Mouse (Mus musculus): ENCODE results near the gene Nfkbia.

Nfkbia gene

DNA sequence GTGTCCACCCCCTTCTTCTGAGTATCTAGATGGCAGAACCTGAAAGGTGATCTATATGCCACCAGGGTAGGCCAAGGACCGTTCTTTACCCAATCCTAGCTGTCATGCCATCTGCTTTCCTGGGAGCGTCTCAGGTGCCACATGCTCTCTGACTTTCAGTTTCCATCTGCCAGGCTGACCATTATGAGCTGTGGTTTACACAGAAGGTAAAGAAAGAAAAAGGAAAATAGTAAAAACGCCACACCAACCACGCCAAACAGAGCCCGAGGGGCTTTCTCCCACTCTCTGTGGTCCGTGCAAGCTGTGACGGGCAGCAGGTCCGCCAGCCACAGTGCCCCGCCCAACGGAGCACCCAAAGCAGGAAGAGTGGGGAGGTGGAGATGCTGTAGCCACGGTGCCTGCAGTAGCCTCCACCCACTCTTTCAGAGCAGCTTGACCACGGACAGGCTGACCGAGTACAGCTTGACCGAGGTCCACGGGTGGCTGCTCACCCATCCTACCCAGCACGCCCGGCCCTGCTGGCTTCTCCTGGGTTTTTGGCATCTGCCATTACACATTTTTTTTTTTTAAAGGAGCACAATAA lies 27.0 kb downstream of the Nfkbia start:
- peak; percentile 62 for DNase-seq (ENCODE audit: low spot score)

DNA sequence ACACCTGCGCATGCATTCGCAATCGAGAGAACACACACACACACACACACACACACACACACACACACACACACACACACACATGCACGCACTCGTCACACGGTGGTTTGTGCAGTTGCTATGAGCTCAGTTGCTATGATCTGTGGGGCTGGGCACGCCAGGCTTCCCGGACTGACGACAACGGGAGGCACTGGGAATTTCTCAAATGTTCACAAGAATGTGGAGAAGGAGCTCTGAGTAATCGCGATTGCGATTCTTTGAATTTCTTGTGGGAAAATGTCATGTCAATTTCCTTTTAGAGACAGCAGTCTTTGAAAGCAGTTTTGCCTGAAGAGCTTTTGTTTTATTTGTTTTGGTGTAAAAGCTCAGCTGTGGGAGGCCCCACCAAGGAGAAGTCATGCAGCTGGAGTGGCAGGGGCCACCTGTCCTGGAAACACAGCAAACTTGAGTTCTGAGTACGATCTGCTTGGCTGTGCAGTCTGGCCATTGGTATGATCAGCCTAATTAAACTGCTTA lies 27.5 kb downstream of the Nfkbia start:
- no peak for DNase-seq (ENCODE audit: low spot score)

DNA sequence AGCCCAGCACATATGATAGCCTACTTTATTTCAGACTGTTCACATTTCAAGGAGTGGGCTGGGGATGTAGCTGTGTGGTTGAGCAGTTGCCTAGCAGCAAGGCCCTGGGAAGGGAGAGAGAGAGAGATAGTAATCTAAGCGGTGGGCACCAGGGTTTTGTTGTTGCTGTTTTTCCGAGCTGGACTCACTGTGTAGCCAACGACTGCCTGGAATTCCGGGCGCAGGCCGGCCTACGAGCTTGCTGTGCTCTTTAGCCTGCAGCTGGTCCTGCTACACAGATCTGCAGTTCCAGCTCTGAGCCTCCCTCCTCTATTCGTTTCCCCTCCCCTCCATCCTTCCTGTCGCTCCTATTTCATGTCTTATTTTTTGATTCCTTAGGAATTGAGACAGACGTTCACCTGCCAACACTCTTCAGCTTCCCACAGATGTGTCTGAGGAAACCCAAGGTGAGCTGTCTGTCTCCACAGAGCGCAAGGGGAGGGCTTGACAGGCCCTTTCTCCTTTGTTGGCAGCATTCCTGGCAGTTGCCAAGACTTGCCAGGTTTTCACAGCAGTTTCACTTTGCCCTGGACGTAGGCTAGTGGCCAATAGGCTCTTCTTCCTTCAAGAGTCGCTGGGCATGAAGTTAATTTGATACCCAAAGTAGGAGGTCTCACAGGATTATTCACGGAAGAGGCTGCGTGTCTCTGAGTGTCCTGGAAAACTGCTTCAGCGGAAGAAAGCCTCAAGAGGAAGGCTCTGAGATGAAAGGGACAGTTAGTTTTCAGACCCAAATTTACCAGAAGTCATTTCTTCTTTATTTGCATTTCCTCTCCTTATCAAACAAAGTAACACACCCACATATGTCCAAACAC lies 28.2 kb downstream of the Nfkbia start:
- DNase-seq (ENCODE audit: low spot score) = peak; percentile 66

DNA sequence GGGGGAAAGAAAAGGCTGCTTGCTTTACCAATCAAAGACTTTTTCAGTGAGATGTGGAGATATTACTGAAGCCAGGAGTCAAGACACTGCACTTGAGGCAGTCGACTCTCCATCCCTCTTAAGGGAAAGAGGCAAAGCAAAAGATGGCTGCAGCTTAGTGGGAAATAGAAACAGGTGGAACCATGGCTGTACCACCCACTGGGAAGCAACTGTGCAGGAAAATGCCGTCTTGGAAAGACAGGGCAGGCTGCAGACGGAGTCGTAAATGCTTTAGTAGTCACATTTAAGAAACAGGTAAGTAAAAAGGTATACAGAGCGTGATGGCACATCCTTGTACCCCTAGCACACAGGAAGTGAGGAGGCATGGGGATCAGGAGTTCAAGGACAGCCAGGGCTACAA lies 29.4 kb downstream of the Nfkbia start:
- no peak for DNase-seq (ENCODE audit: low spot score)

DNA sequence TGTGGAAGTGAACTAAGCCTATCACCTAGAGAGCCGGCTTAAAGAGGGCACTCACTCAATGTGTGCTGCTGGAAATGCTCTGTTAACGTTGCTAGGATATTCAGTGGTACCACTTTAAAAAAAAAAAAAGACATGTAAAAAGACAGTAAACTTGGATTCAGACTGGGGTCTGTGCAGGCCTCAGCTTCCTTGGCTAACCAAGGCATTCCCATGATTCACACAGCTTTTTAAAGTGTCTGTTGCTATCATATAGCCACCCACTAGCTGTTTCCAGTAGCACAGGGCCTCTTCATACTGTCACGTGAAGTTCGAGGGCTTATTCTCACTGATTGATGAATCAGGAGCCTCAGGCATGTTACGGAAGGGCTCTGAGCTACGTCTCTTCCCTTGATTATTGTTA lies 30.0 kb downstream of the Nfkbia start:
- DNase-seq (ENCODE audit: low spot score) = no peak

DNA sequence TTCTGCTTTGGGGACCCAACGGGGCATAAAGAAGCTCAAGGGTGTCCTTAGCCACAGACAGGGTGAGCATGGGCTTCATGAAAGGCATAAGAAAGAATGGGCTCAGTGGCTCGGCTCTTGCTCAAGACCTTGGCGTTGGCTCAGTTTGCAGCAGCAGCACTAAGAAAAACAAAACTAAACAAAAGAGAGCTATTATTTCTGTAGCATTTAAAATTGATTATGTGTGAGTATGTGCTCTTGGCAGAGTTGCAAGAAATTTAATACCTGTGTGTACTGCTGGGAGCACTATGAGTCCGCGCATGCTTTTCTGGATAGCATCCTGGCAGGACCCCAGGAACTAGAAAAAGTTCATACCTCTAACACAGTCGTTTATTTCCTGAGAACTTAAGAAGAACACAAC lies 30.7 kb downstream of the Nfkbia start:
- DNase-seq (ENCODE audit: low spot score) = no peak

DNA sequence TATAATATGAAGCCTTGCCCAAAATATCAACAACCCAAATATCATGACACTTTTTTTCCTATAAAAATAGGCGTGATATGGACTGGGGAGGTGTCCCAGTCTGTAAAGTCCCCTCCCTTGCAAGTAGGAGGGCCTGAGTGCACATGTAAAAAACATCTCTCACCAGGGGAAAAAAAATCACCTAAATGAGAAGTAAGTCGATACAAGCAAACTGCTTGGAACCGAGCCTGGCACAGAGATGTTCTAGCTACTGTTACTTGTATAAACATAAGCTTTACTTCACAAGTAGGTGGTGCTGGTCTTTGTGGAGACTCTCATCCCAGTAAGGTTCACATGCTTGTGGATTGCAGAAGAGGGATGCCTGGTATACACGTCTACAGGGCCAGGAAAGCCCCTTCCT lies 31.5 kb downstream of the Nfkbia start:
- DNase-seq (ENCODE audit: low spot score) = no peak

DNA sequence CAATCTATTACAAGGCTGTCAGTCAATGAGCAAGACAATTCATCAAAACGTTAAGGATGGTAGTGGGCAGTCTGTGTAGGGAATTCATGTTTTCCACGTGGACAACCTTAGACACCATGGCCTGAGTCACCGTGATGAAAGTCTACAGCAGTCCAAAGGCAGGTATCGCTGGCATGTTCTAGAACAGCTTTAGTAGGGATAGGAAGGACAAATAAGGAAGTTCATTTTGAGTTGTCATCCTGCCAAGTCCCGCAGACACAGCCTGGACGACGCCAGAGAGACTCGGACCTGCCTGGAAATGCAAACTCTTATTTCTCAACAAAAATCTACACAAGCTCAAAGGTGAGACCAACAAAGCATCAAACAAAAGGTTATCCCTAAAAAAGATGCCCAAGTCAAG lies 32.7 kb downstream of the Nfkbia start:
- no peak for DNase-seq (ENCODE audit: low spot score)

DNA sequence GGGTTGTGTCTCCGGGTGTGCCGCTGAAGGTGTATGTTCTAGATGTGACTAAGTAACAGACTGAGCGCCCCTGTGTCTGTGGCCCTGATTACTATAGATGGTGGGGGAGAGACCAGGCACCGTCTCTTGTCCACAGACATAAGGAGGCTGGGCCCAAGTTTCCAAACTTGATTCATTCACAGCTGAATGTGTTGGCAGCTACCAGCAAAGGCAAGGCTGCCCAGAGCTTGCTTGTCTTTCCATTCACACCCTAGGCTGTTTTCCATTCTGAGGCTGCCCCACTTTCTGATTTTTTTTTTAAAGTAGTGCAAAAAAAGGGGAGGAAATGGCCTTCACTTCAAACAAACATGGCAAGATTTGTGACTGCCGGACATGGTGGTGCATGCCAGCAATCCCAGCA lies 35.6 kb downstream of the Nfkbia start:
- DNase-seq (ENCODE audit: low spot score) = no peak

DNA sequence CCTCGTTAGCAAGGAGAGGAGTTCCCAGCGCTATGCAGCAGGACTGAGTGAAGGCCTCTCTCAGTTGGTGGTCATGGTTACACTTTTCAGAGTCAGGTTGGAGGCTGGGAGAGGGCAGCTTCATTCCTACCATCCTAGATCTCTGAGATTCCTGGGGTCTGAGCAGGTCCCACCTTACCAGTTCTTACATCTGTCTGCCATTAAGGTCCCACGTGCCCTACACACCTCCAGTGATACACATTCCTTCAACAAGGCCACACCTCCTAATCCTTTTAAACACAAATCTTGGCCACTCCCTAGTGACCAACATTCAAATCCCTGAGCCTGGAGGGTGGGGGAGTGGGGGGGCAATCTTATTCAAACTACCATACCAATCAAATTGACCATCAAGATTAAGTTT lies 36.3 kb downstream of the Nfkbia start:
- no peak for DNase-seq (ENCODE audit: low spot score)

DNA sequence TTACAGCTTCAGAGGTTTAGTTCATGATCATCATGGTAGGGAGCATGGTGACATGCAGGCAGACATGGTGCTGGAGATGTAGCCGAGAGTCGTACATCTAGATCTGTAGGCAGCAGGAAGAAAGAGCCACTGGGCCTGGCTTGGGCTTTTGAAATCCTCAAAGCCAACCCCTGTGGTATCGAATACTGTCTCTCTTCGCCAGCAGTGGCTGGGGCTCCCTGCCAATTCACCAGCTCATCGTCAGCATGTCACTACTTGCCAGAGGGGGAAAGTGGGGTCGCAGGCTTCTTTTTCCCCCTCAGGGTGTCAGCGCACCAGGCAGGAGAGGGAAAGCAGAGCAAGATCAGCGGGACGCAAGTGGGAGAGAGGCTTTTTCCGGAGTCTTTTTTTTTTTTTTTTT lies 37.2 kb downstream of the Nfkbia start:
- DNase-seq (ENCODE audit: low spot score) = no peak

DNA sequence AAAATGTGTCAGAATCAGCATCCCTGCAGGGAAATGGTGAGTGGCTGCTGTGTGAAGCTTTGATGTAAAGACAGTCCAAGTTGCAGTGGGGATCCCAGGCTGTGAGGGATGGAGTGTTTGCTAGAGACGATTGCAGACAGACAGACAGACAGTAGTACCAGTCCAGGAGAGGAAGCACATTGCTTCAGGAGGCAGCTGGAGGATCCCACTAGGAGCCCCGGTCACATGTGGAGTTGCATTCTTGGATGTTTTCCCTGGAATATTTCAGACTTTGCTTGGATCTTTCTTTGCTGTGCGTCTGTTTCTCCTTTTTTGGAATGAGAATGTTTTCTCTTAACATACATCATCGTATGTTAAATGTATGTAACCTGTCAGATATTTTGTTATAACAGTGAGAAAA lies 38.5 kb downstream of the Nfkbia start:
- no peak for DNase-seq (ENCODE audit: low spot score)

DNA sequence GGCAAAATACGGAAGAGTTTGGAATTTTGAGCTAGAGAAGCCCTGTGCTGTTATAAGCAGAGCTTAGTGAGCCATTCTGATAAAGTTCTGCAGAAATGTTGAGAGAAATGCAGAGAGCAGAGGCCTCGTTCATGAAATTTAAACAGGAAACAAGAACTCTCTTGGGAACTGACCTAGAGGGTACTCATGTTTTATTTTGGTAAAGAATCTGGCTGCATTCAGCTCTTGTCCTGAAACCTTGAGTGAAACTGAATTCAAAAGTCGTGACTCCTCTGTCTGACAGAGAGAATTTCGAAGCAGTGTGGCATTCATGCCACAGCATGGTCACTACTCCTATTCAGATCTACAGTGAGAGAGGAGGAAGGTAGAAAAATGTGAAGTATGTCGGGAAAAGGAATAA lies 39.6 kb downstream of the Nfkbia start:
- DNase-seq (ENCODE audit: low spot score) = no peak

DNA sequence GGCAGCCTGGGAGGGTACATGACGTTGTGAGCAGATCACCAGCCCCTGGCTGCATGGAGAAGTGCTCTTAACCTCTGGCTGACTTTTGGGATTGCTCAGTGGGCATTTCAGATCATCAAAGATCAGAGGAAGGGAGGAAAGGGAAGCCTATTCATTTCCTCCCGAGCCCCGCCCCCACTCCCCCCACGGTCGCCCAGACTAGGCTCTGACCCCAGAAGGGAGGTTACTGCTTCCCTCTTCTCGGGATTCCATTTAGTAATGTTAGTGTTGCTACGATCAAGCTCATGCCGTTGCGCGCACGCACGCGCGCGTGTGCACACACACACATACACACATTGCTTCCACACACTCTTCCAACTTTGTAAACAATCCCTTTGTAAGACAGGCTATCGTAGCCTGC lies 42.0 kb downstream of the Nfkbia start:
- DNase-seq (ENCODE audit: low spot score) = no peak

DNA sequence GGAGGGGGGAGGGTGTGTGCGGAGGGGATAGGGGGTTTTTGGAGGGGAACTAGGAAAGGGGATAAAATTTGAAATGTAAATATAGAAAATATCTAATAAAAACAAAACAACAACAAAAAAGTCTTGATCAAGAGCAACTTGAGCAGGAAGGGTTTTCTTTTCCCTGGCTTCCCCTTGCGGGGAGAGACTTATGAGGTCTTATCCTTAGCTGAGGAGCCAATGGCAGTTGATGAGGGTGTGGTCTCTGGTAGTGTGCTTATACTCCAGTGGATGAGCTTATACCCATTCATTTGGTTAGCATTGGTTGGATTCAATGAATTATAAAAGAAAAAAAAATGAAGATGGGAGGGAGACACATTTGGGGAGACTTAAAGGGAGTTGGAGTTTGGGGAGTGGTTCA lies 43.4 kb downstream of the Nfkbia start:
- DNase-seq (ENCODE audit: low spot score) = no peak

DNA sequence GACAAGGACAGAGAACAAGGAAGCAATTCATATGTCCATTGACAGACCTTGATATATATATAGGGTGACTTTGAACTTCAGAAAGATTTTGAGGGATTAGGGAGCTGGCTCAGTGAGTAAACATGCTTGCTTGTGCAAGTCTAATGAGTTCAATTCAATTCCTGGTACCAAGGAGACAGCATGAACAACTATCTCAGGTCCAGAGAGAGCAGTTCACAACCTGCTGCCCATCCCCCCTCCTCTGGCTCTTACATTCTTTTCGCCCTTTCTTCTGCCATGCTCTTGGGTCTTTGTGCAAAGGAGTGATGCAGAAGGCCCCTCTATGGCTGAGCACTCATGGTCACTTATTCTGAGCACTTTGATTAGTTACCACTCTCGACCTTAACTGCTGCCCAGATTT lies 44.0 kb downstream of the Nfkbia start:
- no peak for DNase-seq (ENCODE audit: low spot score)

DNA sequence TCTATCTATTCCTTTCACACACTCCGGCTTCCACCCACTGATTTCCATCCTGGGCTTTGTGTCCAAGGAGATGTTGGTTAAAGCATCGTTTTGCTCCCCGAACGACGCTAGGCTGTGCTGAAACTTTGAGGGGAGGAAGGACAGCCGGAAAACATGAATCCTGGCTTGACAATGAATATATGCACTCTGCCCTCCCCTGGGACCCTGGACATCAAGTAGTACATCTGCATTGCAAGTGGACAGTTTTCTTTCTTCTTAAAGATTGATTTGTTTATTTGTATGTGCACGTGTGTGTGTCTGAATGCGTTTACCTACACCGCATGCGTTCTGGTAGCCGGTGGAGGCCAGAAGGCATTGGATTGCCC lies 45.1 kb downstream of the Nfkbia start:
- DNase-seq (ENCODE audit: low spot score) = no peak

DNA sequence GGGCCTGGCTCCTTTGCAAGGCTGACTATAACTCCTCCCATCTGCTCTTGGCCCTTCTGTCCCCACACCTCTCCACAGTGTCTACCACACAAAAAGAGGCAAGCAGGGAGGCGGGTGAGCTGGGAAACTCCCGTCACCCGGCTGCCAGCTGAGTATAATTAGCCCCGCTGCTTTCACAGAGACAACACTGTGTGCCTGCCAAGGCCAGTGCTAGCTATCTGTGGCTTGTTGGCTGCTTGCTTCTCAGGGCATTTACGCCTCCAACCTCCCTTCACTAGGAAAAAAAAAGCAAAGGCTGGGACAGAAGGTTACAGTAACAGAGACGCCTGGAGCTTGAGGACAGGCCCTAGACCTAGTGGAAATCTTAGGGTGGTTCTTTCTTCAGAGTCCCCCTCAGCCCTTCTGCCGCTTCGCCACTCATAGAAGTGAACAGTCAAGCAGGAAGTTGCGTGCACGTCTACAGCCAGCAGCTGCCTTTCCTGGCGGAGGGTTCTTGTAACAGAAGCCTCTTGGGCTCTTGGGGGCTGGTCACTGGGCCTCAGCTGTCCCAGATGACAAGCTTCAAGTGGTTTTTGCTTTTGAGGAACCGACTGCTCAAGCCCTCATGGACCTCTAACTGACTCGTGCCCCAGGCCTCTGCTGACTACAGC lies 45.6 kb downstream of the Nfkbia start:
- DNase-seq (ENCODE audit: low spot score) = peak; percentile 80

DNA sequence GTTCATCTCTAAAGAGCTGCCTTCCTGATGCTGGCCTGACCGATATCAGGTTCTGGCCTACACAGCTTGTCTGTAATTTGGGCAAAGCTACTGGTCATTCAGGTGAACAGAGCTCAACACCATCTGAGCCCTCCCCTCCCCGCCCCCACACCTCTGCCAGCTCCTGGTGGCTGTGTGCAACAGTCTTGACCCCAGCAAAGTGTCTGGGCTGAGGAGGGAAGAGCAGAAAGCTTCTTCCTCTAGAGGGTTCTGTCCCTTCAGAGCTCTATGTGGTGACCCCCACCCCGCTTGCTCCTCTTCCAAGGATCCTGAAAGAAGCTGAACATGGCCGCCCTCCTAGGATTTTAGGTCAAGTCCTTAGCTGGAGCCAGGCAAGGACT lies 46.1 kb downstream of the Nfkbia start:
- DNase-seq (ENCODE audit: low spot score) = no peak

DNA sequence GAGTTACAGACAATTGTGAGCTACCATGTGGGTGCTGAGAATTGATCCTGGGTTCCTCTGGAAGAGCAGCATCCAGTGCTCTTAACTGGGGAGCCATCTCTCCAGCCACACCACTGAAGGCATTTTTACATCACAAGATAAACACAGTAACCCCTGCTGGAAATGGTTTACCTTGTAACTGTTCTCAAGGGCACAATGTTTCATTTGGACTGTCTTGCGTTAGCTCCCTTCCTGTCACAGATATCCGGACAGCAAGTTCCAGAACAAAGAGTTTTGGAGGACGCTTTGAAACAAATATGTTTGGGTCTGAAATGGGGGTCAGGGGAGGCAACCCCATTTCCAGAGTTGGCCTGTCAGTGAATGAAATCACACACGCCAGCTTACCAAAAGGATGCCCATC lies 46.9 kb downstream of the Nfkbia start:
- DNase-seq (ENCODE audit: low spot score) = no peak

DNA sequence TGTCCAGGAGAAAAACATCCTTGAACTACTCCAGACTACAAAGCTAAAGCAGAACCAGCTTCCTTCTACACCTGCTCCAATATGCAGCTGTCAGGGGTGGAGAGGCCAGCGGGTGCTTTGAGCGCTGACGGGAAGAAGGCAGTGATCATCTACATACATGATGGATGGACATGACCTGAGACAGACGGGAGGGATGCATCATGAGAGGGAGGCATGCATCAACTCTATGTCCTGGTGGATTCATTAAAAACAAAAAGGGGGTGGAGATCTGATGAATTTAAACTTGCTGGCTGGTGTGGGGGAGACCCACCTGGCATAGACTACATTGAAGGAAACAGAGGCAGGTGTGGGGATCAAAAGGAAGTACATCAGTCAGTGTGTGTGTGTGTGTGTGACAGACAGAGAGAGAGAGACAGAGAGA lies 48.4 kb downstream of the Nfkbia start:
- no peak for DNase-seq (ENCODE audit: low spot score)

DNA sequence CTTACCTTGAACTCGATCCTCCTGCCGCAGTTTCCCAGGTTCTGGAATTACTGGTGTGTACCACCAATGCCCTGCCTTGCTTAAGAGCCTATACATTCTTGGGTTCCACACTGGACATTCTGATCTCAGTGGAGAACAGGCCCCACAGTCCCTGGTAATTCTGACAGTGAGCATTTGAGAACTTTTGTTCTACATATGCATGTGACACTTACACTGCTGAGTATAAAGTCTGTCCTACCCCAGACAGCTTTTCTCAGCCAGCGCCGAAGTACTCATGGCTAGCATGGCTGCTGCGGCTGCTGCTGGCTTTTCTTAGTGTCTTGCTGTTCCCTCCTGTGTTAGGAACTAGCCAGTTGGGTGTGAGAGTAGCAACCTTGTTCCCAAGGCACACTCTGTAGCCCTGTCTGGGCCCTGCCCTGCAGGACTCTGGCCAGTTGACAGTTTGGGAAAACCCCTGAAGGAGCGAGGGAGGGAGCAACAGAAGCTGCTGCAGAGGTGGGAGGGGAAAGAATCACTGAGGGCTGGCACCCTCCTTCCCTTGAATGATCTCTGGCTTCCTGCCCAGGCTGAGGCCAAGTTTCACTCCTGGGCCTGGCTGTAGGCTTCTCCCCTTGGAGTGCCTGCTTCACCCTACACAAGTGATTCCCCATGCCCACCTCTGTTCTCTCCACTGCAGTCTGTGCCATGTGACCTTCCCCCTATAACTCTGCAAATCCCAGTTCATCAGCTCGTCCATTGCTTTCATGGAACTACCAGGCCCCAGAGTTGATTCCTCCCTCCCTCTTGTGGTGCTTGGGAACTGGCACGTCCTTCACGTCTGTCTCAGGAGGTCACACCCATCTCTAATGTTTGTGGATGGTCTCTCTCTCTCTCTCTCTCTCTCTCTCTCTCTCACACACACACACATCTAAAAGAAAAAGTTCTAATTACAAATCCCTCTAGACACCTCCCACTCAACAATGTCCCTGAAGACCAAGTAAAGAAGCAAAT lies 49.3 kb downstream of the Nfkbia start:
- peak; percentile 86 for DNase-seq (ENCODE audit: low spot score)

Measured in ovary, postnatal 36 days (tissue).